Mouse (Mus musculus): Measurements from ENCODE around the gene Dok4. TPM values are rescaled to one million over a fixed set of nuclear protein-coding genes. Genes with fewer than 3 reads are reported as not detected.
"Not testable (repeated sequence)": the region's sequence is repeated elsewhere in the genome, so short reads cannot be mapped to it uniquely, and the experiment has no call there.

Gene Dok4
- total RNA-seq, 2 experiments from 2014 or later: 0.62 TPM; not detected in 1

GRCm38 (mm10) chr8:94857011-94857345 is 19.2 kb downstream of the Dok4 start:
- ATAC-seq (replicated peaks; ENCODE audit: poor library complexity, severe bottlenecking): peak; percentile 21

- ATAC-seq (replicated peaks; ENCODE audit: poor library complexity, severe bottlenecking): not testable (repeated sequence)
These were observed 21.4 kb downstream of the Dok4 start for GRCm38 (mm10) chr8:94854761-94855160.

GRCm38 (mm10) chr8:94850049-94850448 is 26.1 kb downstream of the Dok4 start:
- no peak for ATAC-seq (replicated peaks; ENCODE audit: poor library complexity, severe bottlenecking)

GRCm38 (mm10) chr8:94841183-94841582 is 34.9 kb downstream of the Dok4 start:
- no peak for ATAC-seq (replicated peaks; ENCODE audit: poor library complexity, severe bottlenecking)

- ATAC-seq (replicated peaks; ENCODE audit: poor library complexity, severe bottlenecking): peak; percentile 76
These were observed 37.5 kb downstream of the Dok4 start for GRCm38 (mm10) chr8:94838600-94838999.

- peak; percentile 90 for ATAC-seq (replicated peaks; ENCODE audit: poor library complexity, severe bottlenecking)
These were observed 38.2 kb downstream of the Dok4 start, which contains the start of the genes Coq9 and Ciapin1 for GRCm38 (mm10) chr8:94837662-94838574. Gene Coq9 (plus strand): TSS chr8:94838321. Gene Ciapin1 (minus strand): TSS chr8:94838358.

- no peak; the same call in 1 of the 2 replicates for ATAC-seq (replicated peaks; ENCODE audit: poor library complexity, severe bottlenecking)
These were observed 39.5 kb downstream of the Dok4 start for GRCm38 (mm10) chr8:94836456-94837240.

DNA sequence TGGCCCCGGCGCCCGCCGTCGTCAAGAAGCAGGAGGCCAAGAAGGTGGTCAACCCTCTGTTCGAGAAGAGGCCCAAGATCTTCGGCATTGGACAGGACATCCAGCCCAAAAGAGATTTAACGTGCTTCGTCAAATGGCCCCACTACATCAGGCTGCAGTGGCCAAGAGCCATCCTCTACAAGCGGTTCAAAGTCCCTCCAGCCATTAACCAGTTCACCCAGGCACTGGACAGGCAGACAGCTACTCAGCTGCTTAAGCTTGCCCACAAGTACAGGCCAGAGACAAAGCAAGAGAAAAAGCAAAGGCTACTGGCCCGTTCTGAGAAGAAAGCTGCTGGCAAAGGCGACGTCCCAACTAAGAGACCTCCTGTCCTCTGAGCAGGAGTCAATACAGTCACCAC is 40.4 kb downstream of the Dok4 start:
- not testable (repeated sequence) for ATAC-seq (replicated peaks; ENCODE audit: poor library complexity, severe bottlenecking)

DNA sequence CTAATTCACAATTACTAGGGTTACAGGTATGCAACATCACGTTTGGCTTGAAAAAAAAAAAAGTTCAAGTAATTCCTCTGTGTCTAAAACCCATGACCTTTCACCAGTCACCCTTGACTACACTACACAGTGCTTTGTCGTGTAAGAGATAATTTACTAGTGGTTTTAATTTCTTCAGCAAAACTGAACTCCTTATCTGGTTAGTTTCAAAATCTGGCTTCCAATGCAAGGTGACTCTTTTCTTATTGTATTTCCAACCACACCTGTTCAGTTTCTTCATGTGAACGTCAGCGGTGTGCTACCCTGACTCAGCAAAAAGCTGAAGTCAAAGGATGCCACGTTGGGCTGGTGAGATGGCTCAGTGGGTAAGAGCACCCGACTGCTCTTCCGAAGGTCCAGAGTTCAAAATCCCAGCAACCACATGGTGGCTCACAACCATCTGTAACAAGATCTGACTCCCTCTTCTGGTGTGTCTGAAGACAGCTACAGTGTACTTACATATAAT is 42.2 kb downstream of the Dok4 start:
- ATAC-seq (replicated peaks; ENCODE audit: poor library complexity, severe bottlenecking): not testable (repeated sequence)

- no peak for ATAC-seq (replicated peaks; ENCODE audit: poor library complexity, severe bottlenecking)
These were observed 47.8 kb downstream of the Dok4 start for GRCm38 (mm10) chr8:94828284-94828683.

DNA sequence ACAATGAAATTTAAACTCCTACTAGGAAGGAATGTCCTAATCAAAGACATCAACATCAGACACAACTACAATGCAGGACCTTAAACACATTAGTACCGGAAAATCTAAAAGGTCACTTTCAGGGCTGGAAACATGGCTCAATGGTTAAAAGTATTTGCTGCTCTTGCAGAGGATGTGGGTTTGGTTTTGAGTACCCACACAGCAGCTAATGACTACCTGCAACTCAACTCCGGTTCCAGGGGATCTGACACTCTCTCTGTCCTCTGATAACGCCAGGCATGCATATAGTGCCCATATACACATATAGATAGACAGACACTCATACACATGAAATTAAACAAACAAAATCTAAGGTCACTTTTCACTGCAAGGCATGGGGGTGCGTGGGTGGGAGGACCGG is 49.9 kb downstream of the Dok4 start:
- no peak for ATAC-seq (replicated peaks; ENCODE audit: poor library complexity, severe bottlenecking)

GRCm38 (mm10) chr8:94825170-94825569 is 51.0 kb downstream of the Dok4 start:
- ATAC-seq (replicated peaks; ENCODE audit: poor library complexity, severe bottlenecking): no peak

DNA sequence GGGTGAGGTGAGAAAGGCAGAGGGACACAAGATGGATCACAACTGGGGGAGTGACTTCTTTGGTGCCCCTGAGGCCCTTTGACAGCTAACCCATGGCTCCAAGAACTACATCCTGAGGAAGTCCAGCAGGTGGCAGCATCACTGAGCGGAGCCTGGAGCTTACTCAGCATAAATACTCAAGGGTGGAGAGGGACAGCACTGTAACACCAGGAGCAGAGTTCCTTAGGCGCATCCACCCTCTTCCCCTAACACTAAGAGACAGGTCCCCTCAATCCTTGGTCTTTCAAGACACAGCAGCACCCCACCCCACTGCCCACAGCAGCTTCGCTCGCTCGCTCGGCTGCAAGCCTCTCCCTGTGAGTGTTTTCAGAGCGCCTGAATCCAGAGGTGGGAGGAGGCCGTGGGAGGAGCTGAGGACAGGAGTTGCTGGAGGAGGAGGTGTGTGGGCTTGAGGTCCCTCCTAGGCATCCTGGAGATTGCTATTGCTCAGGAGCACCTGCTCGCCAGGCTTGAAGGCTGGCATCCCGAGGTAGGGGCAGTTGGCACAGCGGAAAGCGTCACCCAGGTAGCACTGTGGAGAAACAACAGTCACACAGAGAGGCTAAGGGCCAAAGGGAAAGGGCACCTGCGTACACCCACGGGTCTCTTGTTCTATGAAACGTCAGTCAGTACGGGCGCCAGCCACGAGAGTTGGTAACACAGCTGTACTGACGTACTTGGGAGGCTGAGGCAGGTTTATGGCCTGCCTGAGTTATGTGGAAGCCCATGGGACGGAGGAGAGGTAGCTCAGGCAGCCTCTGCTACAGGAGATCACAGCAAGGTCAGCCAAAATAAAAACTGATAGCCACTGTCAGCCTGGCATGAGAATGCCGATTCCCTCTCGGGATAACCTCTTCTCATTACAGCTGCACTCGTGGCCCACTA is 53.2 kb downstream of the Dok4 start:
- peak; percentile 67 for ATAC-seq (replicated peaks; ENCODE audit: poor library complexity, severe bottlenecking)

- ATAC-seq (replicated peaks; ENCODE audit: poor library complexity, severe bottlenecking): no peak
These were observed 54.7 kb downstream of the Dok4 start for GRCm38 (mm10) chr8:94821381-94821780.

GRCm38 (mm10) chr8:94820553-94820952 is 55.6 kb downstream of the Dok4 start:
- no peak for ATAC-seq (replicated peaks; ENCODE audit: poor library complexity, severe bottlenecking)

- no peak for ATAC-seq (replicated peaks; ENCODE audit: poor library complexity, severe bottlenecking)
These were observed 56.4 kb downstream of the Dok4 start for GRCm38 (mm10) chr8:94819671-94820179.

DNA sequence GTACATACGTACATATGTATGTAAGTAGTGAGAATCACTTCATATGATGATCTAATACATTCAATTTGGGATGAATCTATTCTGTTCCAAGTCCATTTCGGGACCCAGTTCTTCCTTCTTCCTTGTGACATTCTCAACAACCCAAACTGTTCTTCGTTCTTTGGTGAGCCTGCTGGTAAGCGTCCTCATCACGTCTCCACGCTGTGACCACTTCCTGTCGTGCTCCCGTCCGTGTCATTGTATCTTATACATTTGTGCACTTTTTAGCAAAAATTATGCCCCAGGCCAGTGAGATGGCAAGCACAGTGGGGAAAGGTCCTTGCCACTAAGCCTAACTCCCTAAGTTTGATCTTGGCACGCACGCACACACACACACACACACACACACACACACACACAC is 58.2 kb downstream of the Dok4 start:
- ATAC-seq (replicated peaks; ENCODE audit: poor library complexity, severe bottlenecking): no peak

DNA sequence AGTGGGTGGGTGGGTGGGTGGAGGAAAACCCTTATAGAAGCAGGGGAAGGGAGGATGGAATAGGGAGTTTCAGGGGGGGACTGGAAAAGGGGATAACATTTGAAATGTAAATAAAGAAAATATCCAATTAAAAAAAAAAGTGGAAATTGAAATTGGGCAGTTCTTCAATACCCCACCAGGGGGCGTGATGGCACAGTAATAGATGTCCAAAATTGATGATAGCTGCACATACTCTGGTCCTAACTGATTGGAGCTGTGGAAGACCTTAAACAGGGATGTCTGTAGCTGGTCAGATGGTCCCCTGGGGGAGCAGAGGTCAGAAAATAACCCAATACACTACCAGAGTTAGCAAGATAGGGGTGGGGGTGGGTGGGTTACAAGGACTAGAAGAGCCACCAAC is 61.6 kb downstream of the Dok4 start:
- no peak for ATAC-seq (replicated peaks; ENCODE audit: poor library complexity, severe bottlenecking)

Measured in granulocyte monocyte progenitor cell, adult 5-6 weeks (primary cell).